8 mouse cellular contexts compared by ENCODE assay signal in genomic region chr14:61683356-61683740, GRCm38 (mm10).
DNase-seq lines count a peak whose midpoint lies in the region; ATAC-seq and TF ChIP-seq lines count a peak whose summit lies in the region.

No protein-coding gene starts in this region.

- peak; percentile 33 for DNase-seq in gastrocnemius, adult 2 months
- no peak for DNase-seq in gastrocnemius, postnatal 25 days
- peak; percentile 45 for DNase-seq in limb, embryonic 10.5 days (ENCODE audit: low spot score)
- no peak for DNase-seq in layer of hippocampus, adult 9-10 months (ENCODE audit: low spot score)
- no peak for DNase-seq in gastrocnemius, postnatal 36 days

- H3K27ac ChIP-seq in gastrocnemius, adult 2 months: peak overlapping the region; percentile 100
- H3K27ac ChIP-seq in ES-Bruce4 (ENCODE audit: insufficient read depth, low read length): no peak overlapping the region
- peak overlapping the region; percentile 99 for H3K27ac ChIP-seq in forebrain, embryonic 16.5 days (ENCODE audit: low read length)
- H3K27ac ChIP-seq in limb, embryonic 10.5 days: peak overlapping the region; percentile 93
- H3K27ac ChIP-seq in neural tube, embryonic 13.5 days (replicated peaks): no peak overlapping the region

- H3K4me1 ChIP-seq in ES-Bruce4 (ENCODE audit: control insufficient read depth, insufficient read depth, low read length): no peaks in the 10 kb centered on the region
- H3K4me1 ChIP-seq in forebrain, embryonic 16.5 days (replicated peaks; ENCODE audit: control insufficient read depth, insufficient read depth, low read length): peaks cover 39% of the 10 kb centered on the region
- peaks cover 58% of the 10 kb centered on the region for H3K4me1 ChIP-seq in limb, embryonic 10.5 days
- peaks cover 48% of the 10 kb centered on the region for H3K4me1 ChIP-seq in neural tube, embryonic 13.5 days (replicated peaks)

- 18% methylated on average over 9 of the region's 9 CpGs for WGBS in forebrain, embryonic 16.5 days
- WGBS in limb, embryonic 10.5 days: 3% methylated on average over 9 of the region's 9 CpGs
- WGBS in neural tube, embryonic 13.5 days: 5% methylated on average over 9 of the region's 9 CpGs

- TF ChIP-seq POLR2A in ES-Bruce4 (IDR thresholded peaks at IDR 0.05; ENCODE audit: insufficient read depth, low read length): no peak

- peak overlapping the region; percentile 75 for H3K9ac ChIP-seq in ES-Bruce4 (ENCODE audit: low read depth, poor library complexity, severe bottlenecking)
- no peak overlapping the region for H3K9ac ChIP-seq in forebrain, embryonic 16.5 days (replicated peaks; ENCODE audit: low read depth, low read length)
- 0 out of 2 replicates have a peak overlapping the region, but pooled peaks have one; percentile 86 for H3K9ac ChIP-seq in neural tube, embryonic 13.5 days

- no peak for TF ChIP-seq CTCF in gastrocnemius, adult 2 months (IDR thresholded peaks at IDR 0.05)
- TF ChIP-seq CTCF in ES-Bruce4 (IDR thresholded peaks at IDR 0.05; ENCODE audit: low read depth, low read length): no peak

- peaks cover 27% of the 10 kb centered on the region for H3K27me3 ChIP-seq in ES-Bruce4 (ENCODE audit: control insufficient read depth, insufficient read depth, low read length, poor library complexity, severe bottlenecking)
- H3K27me3 ChIP-seq in forebrain, embryonic 16.5 days (replicated peaks; ENCODE audit: control insufficient read depth, insufficient read depth, low read length): no peaks in the 10 kb centered on the region
- H3K27me3 ChIP-seq in limb, embryonic 10.5 days (ENCODE audit: low read depth, poor library complexity, severe bottlenecking): peaks cover 75% of the 10 kb centered on the region
- peaks cover 52% of the 10 kb centered on the region for H3K27me3 ChIP-seq in neural tube, embryonic 13.5 days

- TF ChIP-seq EP300 in ES-Bruce4 (IDR thresholded peaks at IDR 0.05; ENCODE audit: insufficient read depth, low read depth, low read length): no peak

- peak overlapping the region; percentile 89 for H3K4me2 ChIP-seq in forebrain, embryonic 16.5 days (ENCODE audit: low read length)
- peak overlapping the region; percentile 91 for H3K4me2 ChIP-seq in neural tube, embryonic 13.5 days

- no peak for ATAC-seq in forebrain, embryonic 16.5 days
- no peak for ATAC-seq in neural tube, embryonic 13.5 days (ENCODE audit: low read depth)

- no peaks in the 10 kb centered on the region for H3K36me3 ChIP-seq in ES-Bruce4 (ENCODE audit: control insufficient read depth, insufficient read depth, low read length, poor library complexity, severe bottlenecking)
- H3K36me3 ChIP-seq in forebrain, embryonic 16.5 days (ENCODE audit: control insufficient read depth, insufficient read depth): no peaks in the 10 kb centered on the region
- H3K36me3 ChIP-seq in limb, embryonic 10.5 days: no peaks in the 10 kb centered on the region
- no peaks in the 10 kb centered on the region for H3K36me3 ChIP-seq in neural tube, embryonic 13.5 days

- intact Hi-C loops in gastrocnemius, adult 2 months (cut with DNase I): loop anchor here (5.0 to 10.0 kb wide), 2 partner anchors 126 to 361 kb away; partner anchors contain the start of gene Spryd7
- intact Hi-C loops in gastrocnemius, postnatal 36 days (cut with DNase I): loop anchor here (2.0 to 10.0 kb wide), 2 partner anchors 109 to 361 kb away; no protein-coding TSS in a partner anchor

- H3K4me3 ChIP-seq in gastrocnemius, adult 2 months: peak overlapping the region; percentile 97
- peak overlapping the region; percentile 82; the same call in 1 of the 2 replicates for H3K4me3 ChIP-seq in ES-Bruce4 (ENCODE audit: low read depth, low read length)
- peak overlapping the region; percentile 94 for H3K4me3 ChIP-seq in forebrain, embryonic 16.5 days (replicated peaks; ENCODE audit: low read length)
- H3K4me3 ChIP-seq in limb, embryonic 10.5 days: peak overlapping the region; percentile 87
- peak overlapping the region; percentile 84 for H3K4me3 ChIP-seq in neural tube, embryonic 13.5 days

- no peaks in the 10 kb centered on the region for H3K9me3 ChIP-seq in ES-Bruce4 (replicated peaks; ENCODE audit: control insufficient read depth, insufficient read depth, low read length, poor library complexity, severe bottlenecking)
- no peaks in the 10 kb centered on the region for H3K9me3 ChIP-seq in forebrain, embryonic 16.5 days (ENCODE audit: control insufficient read depth, low read length)
- no peaks in the 10 kb centered on the region for H3K9me3 ChIP-seq in limb, embryonic 10.5 days (replicated peaks)
- no peaks in the 10 kb centered on the region for H3K9me3 ChIP-seq in neural tube, embryonic 13.5 days

Comparison
In these comparisons a context has a peak if more than half of its experiments do, and no peak if none do; other contexts are left out.
1. DNase-seq: peak in gastrocnemius, adult 2 months (single experiment) and limb, embryonic 10.5 days (single experiment); none in gastrocnemius, postnatal 25 days (single experiment), layer of hippocampus, adult 9-10 months (single experiment) and gastrocnemius, postnatal 36 days (0 of 2).
2. H3K27ac ChIP-seq: peak in gastrocnemius, adult 2 months (single experiment), forebrain, embryonic 16.5 days (single experiment) and limb, embryonic 10.5 days (single experiment); none in ES-Bruce4 (single experiment) and neural tube, embryonic 13.5 days (single experiment).
3. Peak in every context shown above with its lines, with median percentiles within 50 percentile points of each other: H3K4me3 ChIP-seq.